Mouse (Mus musculus) embryonic facial prominence, embryonic 14.5 days (tissue): ENCODE results near the gene Cyb5b. TPM values are rescaled to one million over a fixed set of nuclear protein-coding genes. Genes with fewer than 3 reads are reported as not detected.

Experiments
- ATAC-seq: fragments of 200-750 bp; cut with Nextera tagmentation; 2 replicates; pipeline ENCODE4 v1.8.0; 2017; ENCODE audit warnings: low read depth, moderate number of reproducible peaks, moderate TSS enrichment
- DNase-seq: peaks from one replicate; pipeline ENCODE4 v3.0.0-alpha.2; 2015; ENCODE audit warnings: low spot score
- H3K27ac ChIP-seq: fragments of 300-500 bp; sonication (generic); replicated peaks from 2 replicates; pipeline ENCODE4 v1.5.1; 2014; ENCODE audit warnings: low read depth, mild to moderate bottlenecking, low read length, moderate library complexity
- H3K27me3 ChIP-seq: fragments of 300-500 bp; sonication (generic); replicated peaks from 2 replicates; pipeline ENCODE4 v1.6.1; 2014; ENCODE audit warnings: low read length; ENCODE audit not compliant: control insufficient read depth, insufficient read depth
- H3K36me3 ChIP-seq: fragments of 300-500 bp; sonication (generic); 2 replicates; pipeline ENCODE4 v1.6.1; 2014; ENCODE audit warnings: low read length, mixed read lengths; ENCODE audit not compliant: control insufficient read depth, insufficient read depth
- H3K4me1 ChIP-seq: fragments of 300-500 bp; sonication (generic); 2 replicates; pipeline ENCODE4 v1.6.1; 2014; ENCODE audit warnings: antibody characterized with exemption, low read length; ENCODE audit not compliant: control insufficient read depth, insufficient read depth
- H3K4me2 ChIP-seq: fragments of 300-500 bp; sonication (generic); 2 replicates; pipeline ENCODE4 v1.6.1; 2014; ENCODE audit warnings: low read depth, mild to moderate bottlenecking, low read length, moderate library complexity, mixed read lengths
- H3K4me3 ChIP-seq: fragments of 300-500 bp; sonication (generic); 2 replicates; pipeline ENCODE4 v1.5.1; 2014; ENCODE audit warnings: low read depth, mild to moderate bottlenecking, low read length
- H3K9ac ChIP-seq: fragments of 300-500 bp; sonication (generic); 2 replicates; pipeline ENCODE4 v1.6.1; 2014; ENCODE audit warnings: low read depth, mild to moderate bottlenecking, low read length, moderate library complexity, mixed read lengths
- H3K9me3 ChIP-seq: fragments of 300-500 bp; sonication (generic); 2 replicates; pipeline ENCODE4 v1.6.1; 2016; ENCODE audit warnings: low read length; ENCODE audit not compliant: control insufficient read depth
- WGBS: fragments of 180-500 bp; shearing (Covaris S2); extraction: QIAGEN DNeasy Blood & Tissue Kit; methylation state at CpG from one replicate; pipeline ENCODE4 v1.1.7; 2014; 5-methylcytosine and 5-hydroxymethylcytosine counted together
- polyA plus RNA-seq: library from polyadenylated mRNA; unstranded; fragments of >200 nt; fragmentation: Nextera tagmentation; extraction: Ambion mirVana; gene quantifications from 2 replicates; pipeline ENCODE4 v1.2.1, GENCODE M21; 2014

Gene Cyb5b
- polyA plus RNA-seq, 1 experiment from 2014 or later = 78.5 TPM

GRCm38 (mm10) chr8:107151212-107151920, 926 bp downstream of the Cyb5b start:
- Histone ChIP-seq H3K27ac (peak overlapping the region; percentile 53; the same call in 1 of the 2 replicates), H3K4me2 (peak overlapping the region; percentile 60), H3K4me3 (peak overlapping the region; percentile 67), H3K4me1 (peaks cover 3% of the 10 kb centered on the region; the same call in 1 of the 2 replicates), H3K36me3 (peaks cover 37% of the 10 kb centered on the region), H3K9me3 (no peaks in the 10 kb centered on the region), H3K9ac (peak overlapping the region; percentile 79), H3K27me3 (no peaks in the 10 kb centered on the region)
- 66% methylated on average over 7 of the region's 7 CpGs for WGBS
- ATAC-seq (no peak), DNase-seq (no peak)

GRCm38 (mm10) chr8:107153326-107154210, 3.1 kb downstream of the Cyb5b start:
- Histone ChIP-seq H3K4me1 (peaks cover 3% of the 10 kb centered on the region; the same call in 1 of the 2 replicates), H3K4me3 (no peak overlapping the region), H3K9me3 (no peaks in the 10 kb centered on the region), H3K27ac (no peak overlapping the region), H3K27me3 (no peaks in the 10 kb centered on the region), H3K9ac (no peak overlapping the region), H3K4me2 (no peak overlapping the region), H3K36me3 (peaks cover 49% of the 10 kb centered on the region)
- 94% methylated on average over 14 of the region's 14 CpGs for WGBS
- ATAC-seq (no peak), DNase-seq (no peak)

- Histone ChIP-seq H3K9ac (no peak overlapping the region), H3K9me3 (no peaks in the 10 kb centered on the region), H3K27ac (no peak overlapping the region), H3K4me1 (no peaks in the 10 kb centered on the region), H3K36me3 (peaks cover 54% of the 10 kb centered on the region), H3K4me3 (no peak overlapping the region), H3K4me2 (no peak overlapping the region), H3K27me3 (no peaks in the 10 kb centered on the region)
- ATAC-seq (no peak), DNase-seq (no peak)
Measured at GRCm38 (mm10) chr8:107156816-107157215, 6.4 kb downstream of the Cyb5b start.

GRCm38 (mm10) chr8:107157836-107158235, 7.4 kb downstream of the Cyb5b start:
- 77% methylated on average over 1 of the region's 1 CpGs for WGBS
- ATAC-seq (no peak), DNase-seq (no peak)
- no peak overlapping the region for H3K9ac ChIP-seq
- H3K36me3 ChIP-seq = peaks cover 54% of the 10 kb centered on the region
- no peaks in the 10 kb centered on the region for H3K4me1 ChIP-seq
- H3K9me3 ChIP-seq = no peaks in the 10 kb centered on the region
- no peak overlapping the region for H3K4me2 ChIP-seq
- H3K4me3 ChIP-seq = no peak overlapping the region
- no peaks in the 10 kb centered on the region for H3K27me3 ChIP-seq
- no peak overlapping the region for H3K27ac ChIP-seq

- Histone ChIP-seq H3K4me2 (no peak overlapping the region), H3K27ac (no peak overlapping the region), H3K27me3 (no peaks in the 10 kb centered on the region), H3K4me3 (no peak overlapping the region), H3K9me3 (no peaks in the 10 kb centered on the region), H3K4me1 (no peaks in the 10 kb centered on the region), H3K9ac (no peak overlapping the region), H3K36me3 (peaks cover 54% of the 10 kb centered on the region)
- no peak for ATAC-seq
- DNase-seq = no peak
Measured at GRCm38 (mm10) chr8:107158890-107159289, 8.4 kb downstream of the Cyb5b start.

- 90% methylated on average over 7 of the region's 7 CpGs for WGBS
- H3K9ac ChIP-seq = no peak overlapping the region
- ATAC-seq = no peak
- peaks cover 39% of the 10 kb centered on the region for H3K36me3 ChIP-seq
- H3K4me2 ChIP-seq = no peak overlapping the region
- H3K4me1 ChIP-seq = no peaks in the 10 kb centered on the region
- peak overlapping the region; percentile 33; the same call in 1 of the 2 replicates for H3K27ac ChIP-seq
- no peaks in the 10 kb centered on the region for H3K9me3 ChIP-seq
- H3K4me3 ChIP-seq = no peak overlapping the region
- no peaks in the 10 kb centered on the region for H3K27me3 ChIP-seq
- no peak for DNase-seq
Measured at GRCm38 (mm10) chr8:107164251-107164773, 13.9 kb downstream of the Cyb5b start.

GRCm38 (mm10) chr8:107165745-107166144, 15.3 kb downstream of the Cyb5b start:
- Histone ChIP-seq H3K36me3 (peaks cover 52% of the 10 kb centered on the region), H3K27ac (no peak overlapping the region), H3K27me3 (no peaks in the 10 kb centered on the region), H3K4me1 (no peaks in the 10 kb centered on the region), H3K9ac (no peak overlapping the region), H3K4me3 (no peak overlapping the region), H3K9me3 (no peaks in the 10 kb centered on the region), H3K4me2 (no peak overlapping the region)
- ATAC-seq (no peak), DNase-seq (no peak)
- 90% methylated on average over 9 of the region's 9 CpGs for WGBS

GRCm38 (mm10) chr8:107167848-107168247, 17.4 kb downstream of the Cyb5b start:
- no peak overlapping the region for H3K4me2 ChIP-seq
- peaks cover 66% of the 10 kb centered on the region for H3K36me3 ChIP-seq
- H3K9ac ChIP-seq = no peak overlapping the region
- 79% methylated on average over 5 of the region's 5 CpGs for WGBS
- no peak for DNase-seq
- no peak for ATAC-seq
- no peaks in the 10 kb centered on the region for H3K9me3 ChIP-seq
- no peaks in the 10 kb centered on the region for H3K4me1 ChIP-seq
- no peak overlapping the region for H3K27ac ChIP-seq
- no peak overlapping the region for H3K4me3 ChIP-seq
- H3K27me3 ChIP-seq = no peaks in the 10 kb centered on the region
